Mouse (Mus musculus) megakaryocyte, embryonic 14.5 days (primary cell): ENCODE results near the gene Haao.

ENCODE experiments used
- FLI1 ChIP-seq: IDR thresholded peaks from 2 replicates; pipeline ENCODE4 v1.6.1; 2012; ENCODE audit warnings: low read length, inconsistent platforms, mixed read lengths
- GATA1 ChIP-seq: IDR thresholded peaks from 3 replicates; pipeline ENCODE4 v1.6.1; 2012; ENCODE audit warnings: mixed read lengths, low read length, inconsistent platforms, borderline replicate concordance

DNA sequence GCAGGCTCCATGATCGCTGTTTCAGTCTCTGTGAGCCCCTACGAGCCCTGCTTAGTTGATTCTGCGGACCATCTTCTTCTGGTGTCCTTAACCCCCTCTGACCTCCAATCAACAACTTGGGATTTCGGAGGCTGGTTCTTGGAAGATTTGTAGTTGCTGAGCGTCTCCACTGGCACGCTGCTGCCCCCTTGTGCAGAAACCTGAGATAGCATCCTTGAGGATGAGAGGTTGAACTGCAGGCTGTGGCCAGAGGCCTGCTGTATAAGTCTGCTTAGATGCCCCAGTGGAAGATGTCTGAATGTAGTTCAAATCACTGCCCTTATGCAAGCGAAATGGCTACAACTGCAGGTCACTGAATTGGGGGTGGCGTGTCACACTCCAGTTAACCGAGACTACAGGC, 2.7 kb upstream of the Haao start:
- TF ChIP-seq GATA1 = no peak
- no peak for TF ChIP-seq FLI1
